23 mouse cellular contexts compared by ENCODE assay signal in the genomic region with DNA sequence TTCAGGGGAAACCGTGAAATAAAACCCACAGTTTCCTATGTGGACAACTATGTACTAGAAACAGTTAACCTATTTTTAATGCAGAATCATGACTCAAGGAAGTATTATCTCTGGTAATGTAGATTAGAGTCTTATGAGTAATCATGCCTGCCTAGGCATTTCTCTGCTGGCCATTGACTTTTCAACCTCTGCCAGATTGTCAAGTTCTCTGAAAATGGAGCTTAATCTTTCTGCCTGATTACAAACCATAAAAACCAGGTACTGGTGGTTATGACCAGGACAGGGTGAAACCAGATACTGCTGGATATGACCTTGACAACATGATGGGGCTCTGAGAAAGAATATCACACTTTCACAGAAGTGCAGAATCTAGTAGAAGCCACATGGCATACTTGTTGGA.
"Had no signal": no experiment of that assay in that cellular context is flagged by ENCODE, and none has a peak within 500 bp of the region (broad histone marks: within the 10 kb centered on the region; RNA-seq: fewer than 3 reads in every experiment).

No protein-coding gene starts in this region.

- H3K4me1 ChIP-seq: heart, embryonic 13.5 days; heart, embryonic 15.5 days; hindbrain, embryonic 13.5 days; hindbrain, embryonic 15.5 days; limb, embryonic 13.5 days; limb, embryonic 15.5 days; liver, embryonic 12.5 days had no signal

- H3K27ac ChIP-seq: heart, adult 2 months; heart, embryonic 13.5 days; heart, embryonic 15.5 days; hindbrain, embryonic 13.5 days; hindbrain, embryonic 15.5 days; hindbrain, postnatal 0 days; layer of hippocampus, adult 2 months; limb, embryonic 13.5 days; limb, embryonic 15.5 days; liver, embryonic 12.5 days; liver, embryonic 14.5 days had no signal

- H3K27me3 ChIP-seq: heart, embryonic 13.5 days; heart, embryonic 15.5 days; hindbrain, embryonic 13.5 days; hindbrain, embryonic 15.5 days; limb, embryonic 13.5 days; limb, embryonic 15.5 days; liver, embryonic 12.5 days had no signal

- H3K36me3 ChIP-seq: heart, embryonic 13.5 days; heart, embryonic 15.5 days; hindbrain, embryonic 13.5 days; hindbrain, embryonic 15.5 days; limb, embryonic 13.5 days; limb, embryonic 15.5 days; liver, embryonic 12.5 days had no signal

- H3K9me3 ChIP-seq: heart, embryonic 13.5 days; heart, embryonic 15.5 days; hindbrain, embryonic 13.5 days; hindbrain, embryonic 15.5 days; limb, embryonic 13.5 days; limb, embryonic 15.5 days; liver, embryonic 12.5 days had no signal

- H3K4me3 ChIP-seq: heart, adult 2 months; heart, embryonic 13.5 days; heart, embryonic 15.5 days; hindbrain, embryonic 13.5 days; hindbrain, embryonic 15.5 days; layer of hippocampus, adult 2 months; limb, embryonic 13.5 days; limb, embryonic 15.5 days; liver, embryonic 12.5 days had no signal

- H3K9ac ChIP-seq: heart, embryonic 13.5 days; heart, embryonic 15.5 days; hindbrain, embryonic 13.5 days; hindbrain, embryonic 15.5 days; limb, embryonic 13.5 days; limb, embryonic 15.5 days; liver, embryonic 12.5 days; liver, embryonic 14.5 days had no signal

- ATAC-seq: hindbrain, postnatal 0 days; liver, embryonic 12.5 days had no signal

- H3K4me2 ChIP-seq: heart, embryonic 11.5 days; heart, embryonic 13.5 days; heart, embryonic 15.5 days; hindbrain, embryonic 13.5 days; hindbrain, embryonic 15.5 days; limb, embryonic 13.5 days; limb, embryonic 15.5 days; liver, embryonic 12.5 days had no signal

- DNase-seq: gastrocnemius, postnatal 14 days; gastrocnemius, postnatal 36 days; heart, adult 11 months; heart, adult 2 months; heart, postnatal 14 days; heart, postnatal 36 days; kidney, adult 18-20 months; kidney, adult 8-10 months; kidney, postnatal 10 days; kidney, postnatal 4 days; layer of hippocampus, postnatal 36 days; left cerebral cortex, postnatal 4 days had no signal
